Mouse (Mus musculus) liver, adult 2 months (tissue): ENCODE measurements around the gene Tmem184b.

Experiments used
- CTCF ChIP-seq: fragments of 200-500 bp; IDR thresholded peaks from 2 replicates; pipeline ENCODE4 v1.5.1; 2011; ENCODE audit warnings: low read depth, low read length, control low read depth
- POLR2A ChIP-seq: fragments of 200-500 bp; IDR thresholded peaks from 2 replicates; pipeline ENCODE4 v1.6.1; 2011; ENCODE audit warnings: low read length, control low read depth; ENCODE audit not compliant: insufficient read depth; ENCODE audit errors: extremely low read depth

DNA sequence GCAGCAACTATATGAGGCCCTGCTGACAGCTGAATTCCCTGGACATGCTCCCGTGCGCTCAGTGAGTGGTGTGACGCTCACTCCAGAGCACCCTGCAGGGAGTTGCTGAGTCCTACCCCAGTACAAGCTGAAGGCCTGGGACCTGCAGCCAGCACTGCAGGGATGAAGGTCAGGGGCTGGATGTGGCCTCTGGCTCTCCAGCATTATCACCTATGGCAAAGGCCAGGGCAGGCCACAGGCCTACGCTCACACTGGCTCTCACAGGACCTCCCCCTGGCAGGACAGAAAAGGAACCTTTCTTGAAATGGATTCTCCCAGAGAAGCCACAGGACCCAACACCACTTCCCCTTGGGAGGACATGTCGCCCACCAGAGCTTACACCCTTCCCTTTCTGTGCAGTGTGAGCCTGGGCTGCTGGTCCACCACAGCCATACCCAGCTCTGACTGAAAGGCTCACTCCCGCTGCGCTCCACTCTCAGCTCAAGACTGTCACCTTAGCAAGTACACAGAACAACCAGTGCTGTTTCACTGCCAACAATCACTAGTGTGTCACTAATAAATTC, 33.0 kb downstream of the Tmem184b start:
- no peak for TF ChIP-seq CTCF
- TF ChIP-seq POLR2A = no peak
